Mouse (Mus musculus) small intestine, adult 2 months (tissue): ENCODE results near the gene Dnah9. TPM values are rescaled to one million over a fixed set of nuclear protein-coding genes. Genes with fewer than 3 reads are reported as not detected.
A peak's percentile ranks its signal among the peaks of the same experiment; 100 is the strongest.

Source experiments
- H3K27ac ChIP-seq: fragments of 200-500 bp; 2 replicates; pipeline ENCODE4 v1.5.1; 2012; ENCODE audit warnings: low read depth, low read length, control low read depth, inconsistent platforms; ENCODE audit not compliant: insufficient read depth
- H3K27me3 ChIP-seq: fragments of 200-500 bp; 2 replicates; pipeline ENCODE4 v1.6.1; 2012; ENCODE audit warnings: mild to moderate bottlenecking, moderate library complexity, low read length, inconsistent platforms; ENCODE audit not compliant: control insufficient read depth, insufficient read depth
- H3K36me3 ChIP-seq: fragments of 200-500 bp; 2 replicates; pipeline ENCODE4 v1.6.1; 2012; ENCODE audit warnings: mild to moderate bottlenecking, low read length, control low read depth, inconsistent platforms; ENCODE audit not compliant: control insufficient read depth, insufficient read depth
- H3K4me1 ChIP-seq: fragments of 200-500 bp; 2 replicates; pipeline ENCODE4 v1.6.1; 2012; ENCODE audit warnings: low read length, inconsistent platforms, mixed read lengths; ENCODE audit not compliant: control insufficient read depth, insufficient read depth, insufficient read length
- H3K4me3 ChIP-seq: fragments of 200-500 bp; 2 replicates; pipeline ENCODE4 v1.5.1; 2012; ENCODE audit warnings: low read depth, mild to moderate bottlenecking, control low read depth, inconsistent platforms, low read length, moderate library complexity
- CTCF ChIP-seq: fragments of 200-500 bp; IDR thresholded peaks from 2 replicates; pipeline ENCODE4 v1.5.1; 2012; ENCODE audit warnings: low read depth, mild to moderate bottlenecking, control low read depth, inconsistent platforms, low read length, moderate library complexity, mixed read lengths; ENCODE audit not compliant: insufficient replicate concordance, insufficient read length; ENCODE audit errors: extremely low read depth
- POLR2A ChIP-seq: fragments of 200-500 bp; IDR thresholded peaks from 2 replicates; pipeline ENCODE4 v1.6.1; 2012; ENCODE audit warnings: low read depth, mild to moderate bottlenecking, control low read depth, inconsistent platforms, low read length, moderate library complexity
- WGBS: fragments of 180-500 bp; shearing (Covaris S2); methylation state at CpG from one replicate; pipeline ENCODE4 v1.1.7; 2018; 5-methylcytosine and 5-hydroxymethylcytosine counted together
- polyA plus RNA-seq: library from polyadenylated mRNA; depleted of rRNA; stranded (reverse); fragments of >200 nt; gene quantifications from 2 replicates; pipeline ENCODE4 v1.2.3, GENCODE M21; 2012

Gene Dnah9
- polyA plus RNA-seq, 1 experiment, result 0.10 TPM

- 13% methylated on average over 4 of the region's 4 CpGs for WGBS
- H3K36me3 ChIP-seq, result no peaks in the 10 kb centered on the region
These were observed 306.9 kb downstream of the Dnah9 start for GRCm38 (mm10) chr11:65861476-65861875.

GRCm38 (mm10) chr11:65852066-65852465 lies 316.3 kb downstream of the Dnah9 start:
- H3K36me3 ChIP-seq, result no peaks in the 10 kb centered on the region
- H3K27ac ChIP-seq, result no peak overlapping the region
- 0% methylated on average over 1 of the region's 1 CpGs for WGBS
- TF ChIP-seq POLR2A, result no peak
- peak; percentile 19; the same call in 1 of the 2 replicates for TF ChIP-seq CTCF
- no peaks in the 10 kb centered on the region for H3K27me3 ChIP-seq
- no peaks in the 10 kb centered on the region for H3K4me1 ChIP-seq
- no peak overlapping the region for H3K4me3 ChIP-seq

More at GRCm38 (mm10) chr11:65861476-65861875, 306.9 kb downstream of the Dnah9 start:
- no peaks in the 10 kb centered on the region for H3K4me1 ChIP-seq
- H3K4me3 ChIP-seq, result no peak overlapping the region
- no peak for TF ChIP-seq CTCF
- no peak for TF ChIP-seq POLR2A
- no peak overlapping the region for H3K27ac ChIP-seq
- H3K27me3 ChIP-seq, result no peaks in the 10 kb centered on the region

GRCm38 (mm10) chr11:65846446-65846845 lies 321.9 kb downstream of the Dnah9 start:
- WGBS, result 28% methylated on average over 5 of the region's 5 CpGs
- TF ChIP-seq CTCF, result no peak
- no peak for TF ChIP-seq POLR2A
- no peaks in the 10 kb centered on the region for H3K27me3 ChIP-seq

GRCm38 (mm10) chr11:65838999-65839398 lies 329.4 kb downstream of the Dnah9 start:
- Histone ChIP-seq H3K36me3 (no peaks in the 10 kb centered on the region), H3K27me3 (no peaks in the 10 kb centered on the region)
- 77% methylated on average over 8 of the region's 8 CpGs for WGBS

More at GRCm38 (mm10) chr11:65846446-65846845, 321.9 kb downstream of the Dnah9 start:
- Histone ChIP-seq H3K36me3 (no peaks in the 10 kb centered on the region), H3K4me1 (no peaks in the 10 kb centered on the region), H3K27ac (no peak overlapping the region), H3K4me3 (no peak overlapping the region)

GRCm38 (mm10) chr11:65824556-65824955 lies 343.8 kb downstream of the Dnah9 start:
- H3K36me3 ChIP-seq, result peaks cover 66% of the 10 kb centered on the region
- TF ChIP-seq CTCF, result no peak
- TF ChIP-seq POLR2A, result no peak
- WGBS, result 94% methylated on average over 3 of the region's 3 CpGs

More at GRCm38 (mm10) chr11:65838999-65839398, 329.4 kb downstream of the Dnah9 start:
- TF ChIP-seq POLR2A (no peak), CTCF (no peak)
- Histone ChIP-seq H3K27ac (no peak overlapping the region), H3K4me1 (no peaks in the 10 kb centered on the region), H3K4me3 (no peak overlapping the region)

GRCm38 (mm10) chr11:65820877-65821276 lies 347.5 kb downstream of the Dnah9 start:
- H3K27ac ChIP-seq, result no peak overlapping the region
- H3K4me1 ChIP-seq, result 0 out of 2 replicates have a peak, but pooled peaks cover 4% of the 10 kb centered on the region
- peaks cover 52% of the 10 kb centered on the region for H3K36me3 ChIP-seq
- H3K27me3 ChIP-seq, result no peaks in the 10 kb centered on the region
- no peak overlapping the region for H3K4me3 ChIP-seq
- no peak for TF ChIP-seq POLR2A
- TF ChIP-seq CTCF, result peak; percentile 59; the same call in 1 of the 2 replicates
- WGBS, result 41% methylated on average over 7 of the region's 7 CpGs

More at GRCm38 (mm10) chr11:65824556-65824955, 343.8 kb downstream of the Dnah9 start:
- H3K27me3 ChIP-seq, result no peaks in the 10 kb centered on the region
- H3K4me3 ChIP-seq, result no peak overlapping the region
- no peak overlapping the region for H3K27ac ChIP-seq
- H3K4me1 ChIP-seq, result 0 out of 2 replicates have a peak, but pooled peaks cover 3% of the 10 kb centered on the region

GRCm38 (mm10) chr11:65820280-65820679 lies 348.1 kb downstream of the Dnah9 start:
- Histone ChIP-seq H3K4me1 (0 out of 2 replicates have a peak, but pooled peaks cover 4% of the 10 kb centered on the region), H3K27me3 (no peaks in the 10 kb centered on the region), H3K27ac (no peak overlapping the region), H3K4me3 (no peak overlapping the region), H3K36me3 (peaks cover 55% of the 10 kb centered on the region)
- TF ChIP-seq CTCF (no peak), POLR2A (no peak)
- 73% methylated on average over 5 of the region's 5 CpGs for WGBS
